Mouse (Mus musculus): ENCODE measurements around the gene Anks6. TPM values are rescaled to one million over a fixed set of nuclear protein-coding genes. Genes with fewer than 3 reads are reported as not detected.

Gene Anks6
- total and polyA plus RNA-seq, 3 experiments = not detected

- no peak for TF ChIP-seq USF2 (conservative IDR thresholded peaks at IDR 0.05; ENCODE audit: low read depth, low read length)
- no peak for TF ChIP-seq JUND (conservative IDR thresholded peaks at IDR 0.05; ENCODE audit: low read depth, low read length)
- TF ChIP-seq POLR2AphosphoS2 (IDR thresholded peaks at IDR 0.05; ENCODE audit: low read depth, low read length) = no peak
- TF ChIP-seq HCFC1 (IDR thresholded peaks at IDR 0.05; ENCODE audit: low read depth, low read length) = no peak
- TF ChIP-seq CHD1 (IDR thresholded peaks at IDR 0.05; ENCODE audit: low read depth, low read length) = no peak
- TF ChIP-seq MEF2A (IDR thresholded peaks at IDR 0.05; ENCODE audit: borderline replicate concordance, low read depth, low read length) = no peak
- no peak for TF ChIP-seq SMC3 (IDR thresholded peaks at IDR 0.05; ENCODE audit: low read depth, low read length)
- no peak for TF ChIP-seq MYC (IDR thresholded peaks at IDR 0.05; ENCODE audit: low read depth, low read length)
- no peak for TF ChIP-seq TBP (conservative IDR thresholded peaks at IDR 0.05; ENCODE audit: low read depth, low read length)
- no peak for TF ChIP-seq CHD2 (IDR thresholded peaks at IDR 0.05; ENCODE audit: low read length)
- TF ChIP-seq JUN (IDR thresholded peaks at IDR 0.05; ENCODE audit: insufficient read depth, low read depth, low read length) = no peak
- no peak for TF ChIP-seq EP300 (IDR thresholded peaks at IDR 0.05; ENCODE audit: low read length)
- TF ChIP-seq KAT2A (IDR thresholded peaks at IDR 0.05; ENCODE audit: insufficient replicate concordance, low read length) = no peak
- TF ChIP-seq NRF1 (IDR thresholded peaks at IDR 0.05; ENCODE audit: low read depth, low read length) = no peak
- TF ChIP-seq ZC3H11A (IDR thresholded peaks at IDR 0.05; ENCODE audit: low read depth, low read length) = no peak
- no peak for TF ChIP-seq UBTF (IDR thresholded peaks at IDR 0.05; ENCODE audit: low read depth, low read length)
- no peak for TF ChIP-seq CTCF (conservative IDR thresholded peaks at IDR 0.05 in 1 of 2, IDR thresholded peaks at IDR 0.05 in 1 of 2; ENCODE audit: low read depth in 2 of 2, low read length in 2 of 2)
- no peak for TF ChIP-seq E2F4 (IDR thresholded peaks at IDR 0.05; ENCODE audit: insufficient replicate concordance, low read depth, low read length)
- no peak for TF ChIP-seq NELFE (IDR thresholded peaks at IDR 0.05; ENCODE audit: low read depth, low read length)
- TF ChIP-seq BHLHE40 (IDR thresholded peaks at IDR 0.05; ENCODE audit: low read depth, low read length) = no peak
- Histone ChIP-seq H3K79me2 (replicated peaks; ENCODE audit: control insufficient read depth, extremely low read depth, insufficient read depth, poor library complexity, severe bottlenecking) (no peaks in the 10 kb centered on the region), H3K4me1 (ENCODE audit: control insufficient read depth in 1 of 2, insufficient read depth in 2 of 2) (peaks cover 3 to 31% of the 10 kb centered on the region in 2 experiments; a peak in 2 of 4 replicates), H3K36me3 (replicated peaks in 1 of 2; ENCODE audit: control insufficient read depth in 1 of 2, insufficient read depth in 1 of 2, low read length in 1 of 2) (peaks cover 0 to 24% of the 10 kb centered on the region in 2 experiments), H3K4me3 (replicated peaks in 1 of 3; ENCODE audit: low read depth in 2 of 3, low read length in 2 of 3, poor library complexity in 1 of 3) (no peak overlapping the region), H3K27me3 (replicated peaks) (no peaks in the 10 kb centered on the region), H3K9me3 (replicated peaks; ENCODE audit: low read length) (no peaks in the 10 kb centered on the region), H3K4me2 (ENCODE audit: insufficient read depth, low read depth, poor library complexity, severe bottlenecking) (no peak overlapping the region), H3K27ac (ENCODE audit: insufficient read depth, low read depth) (no peak overlapping the region), H3K9ac (ENCODE audit: insufficient read depth, low read depth) (no peak overlapping the region)
- in situ Hi-C loops (cut with MboI; ENCODE audit: low pct_ligation_motif_present, low pct_unique_long_range_greater_than_20kb, low sequenced_read_pairs) = no loop called here
- dilution Hi-C loops (cut with MboI; ENCODE audit: extremely low pct_ligation_motif_present, extremely low pct_unique_long_range_greater_than_20kb, low sequenced_read_pairs) = no loop called here
- DNase-seq (ENCODE audit: extremely low read depth) = no peak
Observed at GRCm38 (mm10) chr4:47093647-47094046, 36.4 kb upstream of the Anks6 start.

DNA sequence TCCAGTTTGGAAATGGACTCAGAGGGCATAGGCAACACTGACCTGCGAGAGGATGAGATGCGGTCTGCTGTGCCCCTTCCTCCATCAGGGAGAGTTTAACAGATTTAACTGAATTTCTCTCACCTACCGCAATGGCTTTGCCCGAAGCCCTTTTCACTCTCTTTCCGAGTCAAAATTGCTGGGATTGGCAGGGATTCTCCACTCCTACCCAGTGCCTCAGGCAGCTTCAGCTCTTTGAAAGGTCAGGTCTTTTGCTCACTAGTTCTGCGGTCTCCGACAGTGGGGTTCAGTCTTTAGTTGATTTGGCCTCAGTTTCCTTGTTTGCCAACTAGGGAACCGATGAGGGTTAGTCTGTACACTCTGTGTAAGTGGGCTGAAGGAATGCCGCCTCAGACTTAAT, 35.9 kb upstream of the Anks6 start:
- DNase-seq (ENCODE audit: extremely low read depth) = no peak
- no peaks in the 10 kb centered on the region for H3K27me3 ChIP-seq (replicated peaks)
- dilution Hi-C loops (cut with MboI; ENCODE audit: extremely low pct_ligation_motif_present, extremely low pct_unique_long_range_greater_than_20kb, low sequenced_read_pairs) = no loop called here
- peaks cover 3 to 31% of the 10 kb centered on the region in 2 experiments; a peak in 2 of 4 replicates for H3K4me1 ChIP-seq (ENCODE audit: control insufficient read depth in 1 of 2, insufficient read depth in 2 of 2)
- no peak overlapping the region for H3K27ac ChIP-seq (ENCODE audit: insufficient read depth, low read depth)
- no peak overlapping the region for H3K4me3 ChIP-seq (replicated peaks in 1 of 3; ENCODE audit: low read depth in 2 of 3, low read length in 2 of 3, poor library complexity in 1 of 3)
- H3K4me2 ChIP-seq (ENCODE audit: insufficient read depth, low read depth, poor library complexity, severe bottlenecking) = peak overlapping the region; percentile 90; the same call in 1 of the 2 replicates
- no peaks in the 10 kb centered on the region for H3K79me2 ChIP-seq (replicated peaks; ENCODE audit: control insufficient read depth, extremely low read depth, insufficient read depth, poor library complexity, severe bottlenecking)
- TF ChIP-seq SIN3A (IDR thresholded peaks at IDR 0.05; ENCODE audit: low read length) = no peak
- TF ChIP-seq MYC (IDR thresholded peaks at IDR 0.05; ENCODE audit: low read depth, low read length) = no peak
- TF ChIP-seq JUN (IDR thresholded peaks at IDR 0.05; ENCODE audit: insufficient read depth, low read depth, low read length) = no peak
- no peak for TF ChIP-seq MAX (IDR thresholded peaks at IDR 0.05; ENCODE audit: low read length)
- TF ChIP-seq NRF1 (IDR thresholded peaks at IDR 0.05; ENCODE audit: low read depth, low read length) = no peak
- no peak for TF ChIP-seq PAX5 (IDR thresholded peaks at IDR 0.05; ENCODE audit: low read length)
- TF ChIP-seq UBTF (IDR thresholded peaks at IDR 0.05; ENCODE audit: low read depth, low read length) = no peak
- TF ChIP-seq BHLHE40 (IDR thresholded peaks at IDR 0.05; ENCODE audit: low read depth, low read length) = no peak
- no peak for TF ChIP-seq CTCF (conservative IDR thresholded peaks at IDR 0.05 in 1 of 2, IDR thresholded peaks at IDR 0.05 in 1 of 2; ENCODE audit: low read depth in 2 of 2, low read length in 2 of 2)
- TF ChIP-seq SMC3 (IDR thresholded peaks at IDR 0.05; ENCODE audit: low read depth, low read length) = no peak
- TF ChIP-seq RAD21 (IDR thresholded peaks at IDR 0.05; ENCODE audit: low read depth, low read length) = no peak
- no peak for TF ChIP-seq MXI1 (IDR thresholded peaks at IDR 0.05; ENCODE audit: low read depth, low read length)
- TF ChIP-seq TCF12 (IDR thresholded peaks at IDR 0.05; ENCODE audit: low read depth, low read length) = no peak
- H3K9ac ChIP-seq (ENCODE audit: insufficient read depth, low read depth) = no peak overlapping the region
- in situ Hi-C loops (cut with MboI; ENCODE audit: low pct_ligation_motif_present, low pct_unique_long_range_greater_than_20kb, low sequenced_read_pairs) = no loop called here
- peaks cover 0 to 23% of the 10 kb centered on the region in 2 experiments for H3K36me3 ChIP-seq (replicated peaks in 1 of 2; ENCODE audit: control insufficient read depth in 1 of 2, insufficient read depth in 1 of 2, low read length in 1 of 2)
- H3K9me3 ChIP-seq (replicated peaks; ENCODE audit: low read length) = no peaks in the 10 kb centered on the region

All from CH12.LX (cell line).